Mouse (Mus musculus): ENCODE measurements at regions not wholly inside any gene's neighbourhood (a gene's known extent, or its start where the extent isn't known, plus 50 kb on each side); places are given as distances from the start of the nearest gene placed in this dataset.

DNA sequence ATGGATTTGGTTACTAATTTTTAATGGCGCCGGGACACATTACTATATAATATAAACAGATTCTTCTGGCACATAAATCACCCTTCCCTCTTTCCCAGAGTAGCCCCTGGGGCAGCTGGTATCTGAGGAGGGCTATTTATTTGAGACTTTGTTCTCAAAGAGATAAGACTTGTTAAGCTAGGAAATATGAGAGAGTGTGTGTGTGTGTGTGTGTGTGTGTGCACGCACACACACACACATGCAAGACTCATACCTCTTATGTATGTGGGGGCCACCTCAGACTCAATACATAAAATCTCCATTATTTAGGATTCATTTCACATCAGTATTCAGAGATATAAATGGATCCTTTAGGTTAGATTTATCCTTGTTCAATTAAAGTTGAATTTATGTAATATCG, 340.1 kb downstream of the Epha4 start:
- TF ChIP-seq CTCF (IDR thresholded peaks at IDR 0.05; ENCODE audit: extremely low read depth, insufficient read depth, low read length), result no peak
- no peak for TF ChIP-seq POLR2A (IDR thresholded peaks at IDR 0.05; ENCODE audit: extremely low read depth, insufficient read depth, low read length)
